Mouse (Mus musculus) Patski (cell line): ENCODE data around the gene Sub1. TPM values are rescaled to one million over a fixed set of nuclear protein-coding genes. Genes with fewer than 3 reads are reported as not detected.

ENCODE experiments used
- ATAC-seq: fragments of 100-300 bp; one replicate; pipeline ENCODE4 v1.8.0; 2021
- CTCF ChIA-PET: fragments of 350-600 bp; sonication (Branson Sonifier 250); formaldehyde crosslinking; loops from one replicate; lab custom pipeline; 2022; ENCODE audit warnings: inconsistent platforms; lab: Charles Lee
- POLR2A ChIA-PET: fragments of 350-600 bp; sonication (Branson Sonifier 250); formaldehyde crosslinking; loops from one replicate; lab custom pipeline; 2022; ENCODE audit warnings: antibody characterized with exemption, inconsistent platforms; lab: Charles Lee
- DNase-seq: peaks from one replicate; pipeline ENCODE4 v3.0.0-alpha.2; 2011; ENCODE audit warnings: low read depth, low spot score
- H3K27me3 ChIP-seq: fragments of 371-371 bp; one replicate; pipeline ENCODE4 v1.5.1; 2021
- CTCF ChIP-seq: fragments of 100-300 bp; IDR thresholded peaks from one replicate; pipeline ENCODE4 v1.5.1; 2021
- in situ Hi-C: fragments of 300-500 bp; cut with MboI; formaldehyde crosslinking; loops from 3 replicates; pipeline ENCODE4 v1.11.1; 2018; ENCODE audit warnings: low pct_unique_long_range_greater_than_20kb, mixed read lengths
- polyA plus RNA-seq: library from polyadenylated mRNA; unstranded; gene quantifications from one replicate; pipeline ENCODE4 v1.2.3, GENCODE M21; 2021

The Sub1 gene
- polyA plus RNA-seq, 1 experiment from 2014 or later: 197 TPM

- no peaks in the 10 kb centered on the region for H3K27me3 ChIP-seq
- no peak for ATAC-seq
- CTCF ChIA-PET: interaction anchor here (0.7 to 3.2 kb wide), 13 partner anchors 8 to 564 kb away, joined by 3 to 16 read pairs (median 7); no protein-coding TSS in a partner anchor
- POLR2A ChIA-PET: no interaction called here
- no peak for TF ChIP-seq CTCF
- in situ Hi-C loops: loop anchor here (5.0 to 25.0 kb wide), 3 partner anchors 277 to 933 kb away; partner anchors contain the start of gene Rxfp3
- DNase-seq: no peak
These were observed 26.2 kb downstream of the Sub1 start for GRCm38 (mm10) chr15:11970621-11971020.

- CTCF ChIA-PET: interaction anchor here (1.0 to 1.3 kb wide), 2 partner anchors 10 to 118 kb away, joined by 3 read pairs; no protein-coding TSS in a partner anchor
- DNase-seq (no peak), ATAC-seq (no peak)
- in situ Hi-C loops: loop anchor here (5.0 to 25.0 kb wide), 5 partner anchors 62 to 932 kb away; partner anchors contain the start of genes Npr3 and Rxfp3
- POLR2A ChIA-PET: no interaction called here
- TF ChIP-seq CTCF: no peak
- H3K27me3 ChIP-seq: no peaks in the 10 kb centered on the region
These were observed 27.9 kb downstream of the Sub1 start for GRCm38 (mm10) chr15:11968851-11969250.

DNA sequence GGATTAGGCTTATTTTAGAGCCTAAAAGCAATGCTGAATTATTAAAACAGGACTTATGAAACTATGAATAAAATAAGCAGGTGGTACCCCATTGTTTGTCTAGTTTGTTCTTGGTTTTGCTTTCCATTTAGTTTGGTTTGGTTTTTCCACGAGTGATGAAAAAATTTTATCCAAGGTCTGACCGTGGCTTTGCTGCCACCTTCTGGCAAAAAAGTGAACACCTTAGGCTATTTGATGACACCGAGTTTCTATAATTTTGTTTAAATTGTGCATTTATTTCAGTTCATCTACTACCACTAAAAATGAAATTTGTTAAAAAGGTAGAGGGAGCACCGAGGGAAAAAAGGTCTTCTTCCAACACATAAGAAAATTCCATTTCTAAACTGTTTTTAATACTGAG is 30.4 kb downstream of the Sub1 start:
- H3K27me3 ChIP-seq: no peaks in the 10 kb centered on the region
- ChIA-PET CTCF (interaction anchor here (0.7 to 1.9 kb wide), 7 partner anchors 8 to 563 kb away, joined by 3 to 6 read pairs (median 4); no protein-coding TSS in a partner anchor), POLR2A (no interaction called here)
- ATAC-seq: no peak
- no peak for DNase-seq
- TF ChIP-seq CTCF: peak; percentile 77
- in situ Hi-C loops: loop anchor here (5.0 to 25.0 kb wide), 5 partner anchors 59 to 929 kb away; partner anchors contain the start of genes Npr3 and Rxfp3

GRCm38 (mm10) chr15:11965201-11965845 is 31.5 kb downstream of the Sub1 start:
- CTCF ChIA-PET: interaction anchor here (1.0 to 4.6 kb wide), 7 partner anchors 9 to 562 kb away, joined by 3 to 22 read pairs (median 4); no protein-coding TSS in a partner anchor
- H3K27me3 ChIP-seq: no peaks in the 10 kb centered on the region
- ATAC-seq (no peak), DNase-seq (no peak)
- TF ChIP-seq CTCF: no peak
- POLR2A ChIA-PET: no interaction called here
- in situ Hi-C loops: loop anchor here (5.0 to 25.0 kb wide), 5 partner anchors 58 to 928 kb away; partner anchors contain the start of genes Npr3 and Rxfp3

DNA sequence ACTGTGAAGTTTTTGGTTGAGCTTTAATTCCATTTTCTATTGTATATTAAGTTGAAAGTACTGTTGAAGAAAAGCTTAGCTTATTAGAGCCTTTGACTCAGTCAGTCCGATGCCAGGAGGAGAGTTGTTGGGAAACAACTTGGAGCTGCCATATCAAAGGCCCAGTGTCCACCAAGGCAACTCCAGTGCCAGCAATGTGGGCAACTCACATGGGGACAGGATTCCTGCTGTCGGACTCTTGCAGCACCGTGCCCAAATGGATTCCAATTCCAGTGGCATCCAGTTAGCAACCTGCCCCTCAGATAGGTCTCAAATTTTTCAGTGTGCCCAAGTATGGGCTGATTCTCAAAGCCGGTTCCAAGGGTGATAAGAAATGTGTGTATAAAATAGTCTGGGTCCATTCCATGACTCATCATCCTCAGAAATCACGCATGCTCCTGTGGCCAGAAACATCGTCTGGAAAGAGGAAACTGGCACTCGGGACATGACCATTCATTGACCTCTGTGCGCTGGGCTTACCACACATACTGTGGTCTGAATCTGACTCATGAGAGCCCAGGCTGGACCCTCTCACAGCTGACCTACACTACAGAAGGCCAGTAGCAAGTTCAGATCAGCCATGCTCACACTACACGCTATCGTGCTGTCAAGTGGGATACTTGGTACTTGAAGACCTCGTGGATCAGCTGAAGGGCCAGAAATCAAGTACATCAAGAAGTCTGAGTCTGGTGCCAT is 32.8 kb downstream of the Sub1 start:
- in situ Hi-C loops: loop anchor here (25.0 kb wide), 1 partner anchor 927 kb away; the partner anchor contains the start of gene Rxfp3
- DNase-seq (no peak), ATAC-seq (no peak)
- no peak for TF ChIP-seq CTCF
- CTCF ChIA-PET: interaction anchor here (1.3 to 4.6 kb wide), 3 partner anchors 8 to 210 kb away, joined by 3 to 22 read pairs (median 13); no protein-coding TSS in a partner anchor
- POLR2A ChIA-PET: no interaction called here
- no peaks in the 10 kb centered on the region for H3K27me3 ChIP-seq

DNA sequence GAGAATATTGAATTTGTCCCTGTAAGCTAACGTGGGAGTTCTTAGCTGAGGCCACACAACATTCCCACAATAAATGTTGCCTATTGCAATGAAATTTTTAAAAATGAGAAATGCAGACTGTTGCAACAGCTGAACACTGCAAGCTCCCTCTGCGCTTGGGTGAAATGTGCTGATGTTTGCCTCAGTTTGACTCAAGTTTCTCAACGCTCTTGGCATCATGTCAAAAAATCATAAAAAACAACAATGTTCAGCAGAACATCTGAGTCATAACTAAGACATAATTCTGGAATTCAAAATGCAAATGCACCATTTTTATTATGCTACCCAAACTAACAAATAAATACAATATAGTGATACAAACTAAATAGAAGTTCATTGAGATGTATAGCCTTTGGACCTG is 37.1 kb downstream of the Sub1 start:
- ATAC-seq (no peak), DNase-seq (no peak)
- in situ Hi-C loops: loop anchor here (25.0 kb wide), 1 partner anchor 922 kb away; the partner anchor contains the start of gene Rxfp3
- no peaks in the 10 kb centered on the region for H3K27me3 ChIP-seq
- POLR2A ChIA-PET: interaction anchor here (0.6 kb wide), 1 partner anchor 110 kb away, joined by 3 read pairs; no protein-coding TSS in a partner anchor
- CTCF ChIA-PET: interaction anchor here (1.1 to 2.3 kb wide), 3 partner anchors 17 to 207 kb away, joined by 3 to 6 read pairs (median 3); no protein-coding TSS in a partner anchor
- TF ChIP-seq CTCF: no peak

GRCm38 (mm10) chr15:11956129-11956528 is 40.7 kb downstream of the Sub1 start:
- no peak for TF ChIP-seq CTCF
- H3K27me3 ChIP-seq: no peaks in the 10 kb centered on the region
- ChIA-PET POLR2A (no interaction called here), CTCF (interaction anchor here (0.8 to 2.4 kb wide), 2 partner anchors 10 to 15 kb away, joined by 3 to 10 read pairs; no protein-coding TSS in a partner anchor)
- in situ Hi-C loops: loop anchor here (25.0 kb wide), 1 partner anchor 919 kb away; the partner anchor contains the start of gene Rxfp3
- ATAC-seq (no peak), DNase-seq (no peak)

GRCm38 (mm10) chr15:11954190-11954589 is 42.6 kb downstream of the Sub1 start:
- ATAC-seq (no peak), DNase-seq (no peak)
- in situ Hi-C loops: loop anchor here (25.0 kb wide), 1 partner anchor 917 kb away; the partner anchor contains the start of gene Rxfp3
- TF ChIP-seq CTCF: no peak
- CTCF ChIA-PET: interaction anchor here (1.3 kb wide), 1 partner anchor 18 kb away, joined by 3 read pairs; no protein-coding TSS in a partner anchor
- no peaks in the 10 kb centered on the region for H3K27me3 ChIP-seq
- POLR2A ChIA-PET: no interaction called here

DNA sequence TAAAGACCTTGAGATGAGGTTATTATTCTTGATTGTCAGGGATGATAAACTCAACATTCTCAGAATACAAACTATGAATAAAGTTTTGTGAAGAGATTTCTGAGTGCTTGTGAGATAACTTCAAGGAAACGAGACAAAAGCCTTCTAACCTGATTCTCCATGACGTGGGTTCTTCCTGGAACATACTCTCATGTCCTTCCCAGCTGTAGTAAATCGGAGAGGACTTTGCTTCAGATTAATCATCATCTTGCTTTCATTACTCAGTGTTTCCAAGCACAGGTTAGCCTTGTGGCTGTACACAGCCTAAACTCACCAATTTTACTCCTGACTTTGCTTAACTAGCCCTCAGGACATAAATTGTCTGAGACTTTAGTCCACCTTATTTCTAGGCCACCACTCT is 44.6 kb downstream of the Sub1 start:
- ChIA-PET POLR2A (no interaction called here), CTCF (interaction anchor here (0.9 to 1.2 kb wide), 2 partner anchors 199 to 365 kb away, joined by 3 read pairs; no protein-coding TSS in a partner anchor)
- H3K27me3 ChIP-seq: no peaks in the 10 kb centered on the region
- DNase-seq (no peak), ATAC-seq (no peak)
- no peak for TF ChIP-seq CTCF
- in situ Hi-C loops: loop anchor here (25.0 kb wide), 1 partner anchor 915 kb away; the partner anchor contains the start of gene Rxfp3

GRCm38 (mm10) chr15:11951181-11951580 is 45.6 kb downstream of the Sub1 start:
- ChIA-PET POLR2A (no interaction called here), CTCF (no interaction called here)
- no peaks in the 10 kb centered on the region for H3K27me3 ChIP-seq
- ATAC-seq (no peak), DNase-seq (no peak)
- in situ Hi-C loops: loop anchor here (25.0 kb wide), 1 partner anchor 914 kb away; the partner anchor contains the start of gene Rxfp3
- no peak for TF ChIP-seq CTCF
